Mouse (Mus musculus) v-Abl transformed pro-B cells (cell line): ENCODE results near the gene Cd209c.

Experiments used
- in situ Hi-C, 2 experiments: fragments of 400-800 bp; cut with MboI; formaldehyde crosslinking; loops; one replicate each; pipeline ENCODE4 v1.15.1; 2025; ENCODE audit not compliant: unreplicated experiment in 2 of 2

Cd209c gene

GRCm38 (mm10) chr8:3954646-3955045 is at the start of gene Cd209c:
TSS of gene Cd209c (minus strand) at chr8:3954746.
- in situ Hi-C loops, result loop anchor here (5.0 to 25.0 kb wide), 4 partner anchors 230 to 487 kb away; partner anchors contain the start of genes C330021F23Rik (in 2 of the 2), Clec4g (in 1 of the 2) and Pex11g (in 1 of the 2)

- in situ Hi-C loops, result no loop called here
These were observed 39.7 kb upstream of the Cd209c start for GRCm38 (mm10) chr8:3994219-3994618.

DNA sequence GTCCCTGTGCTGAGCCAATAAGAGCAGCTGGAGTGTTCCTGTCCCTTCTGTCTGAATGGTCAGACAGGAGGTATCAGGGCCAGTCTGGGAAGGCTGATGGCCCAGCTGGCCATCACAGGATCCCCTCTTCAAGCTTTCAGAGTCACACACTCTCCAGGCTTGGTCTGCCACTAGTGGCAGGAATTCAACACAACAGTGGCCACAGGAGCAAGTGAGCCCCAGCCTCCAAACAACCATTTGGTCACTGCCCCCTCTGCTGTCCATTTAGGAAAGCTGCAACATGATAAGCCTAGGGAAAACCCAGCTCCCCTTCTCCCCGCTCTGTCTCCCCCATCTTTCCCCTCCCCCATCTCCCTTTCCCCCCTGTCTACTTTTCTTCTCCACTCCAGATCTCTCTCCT is 1.5 kb upstream of the Cd209c start:
- in situ Hi-C loops, result loop anchor here (5.0 to 25.0 kb wide), 4 partner anchors 231 to 489 kb away; partner anchors contain the start of genes C330021F23Rik (in 2 of the 2), Clec4g (in 1 of the 2) and Pex11g (in 1 of the 2)

DNA sequence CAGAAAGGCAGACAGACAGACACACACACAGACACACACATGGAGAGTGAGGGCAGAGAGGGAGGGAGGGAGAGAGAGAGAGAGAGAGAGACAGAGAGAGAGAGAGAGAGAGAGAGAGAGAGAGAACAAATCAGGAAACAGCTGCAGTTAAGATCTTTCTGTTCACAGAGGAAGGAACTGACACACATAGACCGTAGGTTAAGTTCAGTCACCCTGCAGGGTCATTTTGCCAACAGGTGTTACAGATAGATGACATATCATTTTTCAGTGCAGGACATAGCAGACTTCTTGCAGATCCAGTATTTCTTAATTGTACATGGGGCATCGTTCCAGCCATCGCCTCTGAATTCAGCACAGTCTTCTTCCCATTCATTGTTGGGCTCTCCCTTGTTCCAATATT is 14.5 kb downstream of the Cd209c start:
- in situ Hi-C loops, result no loop called here

- in situ Hi-C loops, result no loop called here
These were observed 27.8 kb downstream of the Cd209c start, which contains the start of gene Cd209b for GRCm38 (mm10) chr8:3926744-3927143. TSS of gene Cd209b (minus strand) at chr8:3926844.
